Mouse (Mus musculus): Measurements from ENCODE around the gene Tlx2. TPM values are rescaled to one million over a fixed set of nuclear protein-coding genes. Genes with fewer than 3 reads are reported as not detected.

The Tlx2 gene
- polyA plus RNA-seq, 1 experiment from 2014 or later = 30.4 TPM

DNA sequence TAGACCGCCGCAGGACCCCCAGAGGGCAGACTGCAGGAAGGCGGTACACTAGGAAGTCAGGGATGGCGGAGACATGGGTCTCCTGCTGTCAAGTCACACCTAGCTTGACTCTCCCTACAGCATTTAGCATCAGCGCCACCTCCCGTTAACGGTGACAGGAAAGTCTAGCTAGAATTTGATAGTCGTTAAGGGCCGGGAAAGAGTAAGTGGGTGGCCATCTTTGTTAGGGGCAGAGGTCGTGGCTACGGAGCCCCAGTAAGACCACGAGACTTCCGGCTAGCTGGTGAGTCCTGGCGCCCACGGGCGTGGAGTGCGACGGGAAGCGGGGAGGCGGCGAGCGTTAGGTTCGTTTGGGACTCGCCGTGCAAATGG lies 31.2 kb upstream of the Tlx2 start, which contains the start of the genes Ccdc142 and Gm42688:
Gene Ccdc142, plus strand, starts transcription at position 286 of the 372 bp plus-strand sequence.
Gene Gm42688, plus strand, starts transcription at position 302 of the 372 bp plus-strand sequence.
- Histone ChIP-seq H3K27me3 (ENCODE audit: control insufficient read depth, insufficient read depth, low read length) (0 out of 2 replicates have a peak, but pooled peaks cover 2% of the 10 kb centered on the region), H3K4me2 (ENCODE audit: low read depth) (peak within 1 kb of the TSS; percentile 98), H3K9ac (ENCODE audit: low read length) (peak within 1 kb of the TSS; percentile 83), H3K27ac (ENCODE audit: low read depth, low read length) (peak within 1 kb of the TSS; percentile 70), H3K4me3 (ENCODE audit: low read depth, low read length) (peak within 1 kb of the TSS; percentile 70), H3K9me3 (ENCODE audit: control insufficient read depth, low read length) (no peaks in the 10 kb centered on the region), H3K4me1 (ENCODE audit: control insufficient read depth, insufficient read depth, low read length) (peaks cover 6% of the 10 kb centered on the region), H3K36me3 (ENCODE audit: control insufficient read depth, insufficient read depth, low read length) (no peaks in the 10 kb centered on the region)
- peak; percentile 82 for ATAC-seq (ENCODE audit: insufficient read depth, low FRiP score, low TSS enrichment)
- WGBS = under 1% methylated on average over 25 of the region's 25 CpGs
- peak; percentile 88 for DNase-seq (ENCODE audit: low spot score)

DNA sequence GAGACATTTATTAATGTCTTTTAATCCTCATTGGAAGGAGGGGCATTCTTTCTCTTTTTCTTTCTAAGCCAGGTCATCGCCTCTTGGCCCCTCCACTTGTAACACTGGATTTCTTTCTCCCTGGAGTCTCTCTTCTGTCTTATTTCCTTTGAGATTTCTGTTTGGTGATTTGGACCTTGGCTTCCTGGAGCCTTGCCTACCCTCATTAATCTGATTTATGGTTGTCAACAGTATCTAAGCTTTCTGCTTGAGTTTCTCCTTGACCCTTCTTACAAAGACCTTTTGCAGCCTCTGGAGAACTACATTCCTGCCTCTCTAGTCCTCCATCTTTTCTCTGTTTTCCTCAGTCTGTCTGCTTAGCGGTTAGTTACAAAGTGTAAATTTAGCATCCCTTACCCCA lies 28.3 kb upstream of the Tlx2 start:
- H3K4me1 ChIP-seq (ENCODE audit: control insufficient read depth, insufficient read depth, low read length) = peaks cover 6% of the 10 kb centered on the region
- DNase-seq (ENCODE audit: low spot score) (no peak), ATAC-seq (ENCODE audit: insufficient read depth, low FRiP score, low TSS enrichment) (no peak)
- 74% methylated on average over 2 of the region's 2 CpGs for WGBS
- H3K9me3 ChIP-seq (ENCODE audit: control insufficient read depth, low read length) = no peaks in the 10 kb centered on the region
- H3K36me3 ChIP-seq (ENCODE audit: control insufficient read depth, insufficient read depth, low read length) = no peaks in the 10 kb centered on the region
- no peak overlapping the region for H3K4me3 ChIP-seq (ENCODE audit: low read depth, low read length)
- no peak overlapping the region for H3K4me2 ChIP-seq (ENCODE audit: low read depth)
- no peak overlapping the region for H3K27ac ChIP-seq (ENCODE audit: low read depth, low read length)
- no peak overlapping the region for H3K9ac ChIP-seq (ENCODE audit: low read length)
- 0 out of 2 replicates have a peak, but pooled peaks cover 2% of the 10 kb centered on the region for H3K27me3 ChIP-seq (ENCODE audit: control insufficient read depth, insufficient read depth, low read length)

GRCm38 (mm10) chr6:83095968-83096367 lies 25.9 kb upstream of the Tlx2 start:
- Histone ChIP-seq H3K9me3 (ENCODE audit: control insufficient read depth, low read length) (no peaks in the 10 kb centered on the region), H3K4me3 (ENCODE audit: low read depth, low read length) (no peak overlapping the region), H3K4me2 (ENCODE audit: low read depth) (no peak overlapping the region), H3K27me3 (ENCODE audit: control insufficient read depth, insufficient read depth, low read length) (no peaks in the 10 kb centered on the region), H3K4me1 (ENCODE audit: control insufficient read depth, insufficient read depth, low read length) (no peaks in the 10 kb centered on the region), H3K36me3 (ENCODE audit: control insufficient read depth, insufficient read depth, low read length) (no peaks in the 10 kb centered on the region), H3K27ac (ENCODE audit: low read depth, low read length) (no peak overlapping the region), H3K9ac (ENCODE audit: low read length) (no peak overlapping the region)
- WGBS = 51% methylated on average over 6 of the region's 6 CpGs
- DNase-seq (ENCODE audit: low spot score) (no peak), ATAC-seq (ENCODE audit: insufficient read depth, low FRiP score, low TSS enrichment) (no peak)

GRCm38 (mm10) chr6:83092416-83093127 lies 22.5 kb upstream of the Tlx2 start:
- Histone ChIP-seq H3K27ac (ENCODE audit: low read depth, low read length) (no peak overlapping the region), H3K4me3 (ENCODE audit: low read depth, low read length) (no peak overlapping the region), H3K9me3 (ENCODE audit: control insufficient read depth, low read length) (no peaks in the 10 kb centered on the region), H3K27me3 (ENCODE audit: control insufficient read depth, insufficient read depth, low read length) (peaks cover 19% of the 10 kb centered on the region), H3K4me2 (ENCODE audit: low read depth) (no peak overlapping the region), H3K36me3 (ENCODE audit: control insufficient read depth, insufficient read depth, low read length) (no peaks in the 10 kb centered on the region), H3K9ac (ENCODE audit: low read length) (no peak overlapping the region), H3K4me1 (ENCODE audit: control insufficient read depth, insufficient read depth, low read length) (no peaks in the 10 kb centered on the region)
- WGBS = 41% methylated on average over 6 of the region's 6 CpGs
- no peak for DNase-seq (ENCODE audit: low spot score)
- ATAC-seq (ENCODE audit: insufficient read depth, low FRiP score, low TSS enrichment) = no peak

- Histone ChIP-seq H3K4me1 (ENCODE audit: control insufficient read depth, insufficient read depth, low read length) (peaks cover 8% of the 10 kb centered on the region; the same call in 1 of the 2 replicates), H3K27me3 (ENCODE audit: control insufficient read depth, insufficient read depth, low read length) (peaks cover 62% of the 10 kb centered on the region), H3K4me2 (ENCODE audit: low read depth) (peak overlapping the region; percentile 31), H3K27ac (ENCODE audit: low read depth, low read length) (no peak overlapping the region), H3K36me3 (ENCODE audit: control insufficient read depth, insufficient read depth, low read length) (no peaks in the 10 kb centered on the region), H3K4me3 (ENCODE audit: low read depth, low read length) (no peak overlapping the region), H3K9me3 (ENCODE audit: control insufficient read depth, low read length) (no peaks in the 10 kb centered on the region), H3K9ac (ENCODE audit: low read length) (no peak overlapping the region)
- DNase-seq (ENCODE audit: low spot score) = no peak
- 7% methylated on average over 9 of the region's 9 CpGs for whole genome bisulfite sequencing
- ATAC-seq (ENCODE audit: insufficient read depth, low FRiP score, low TSS enrichment) = no peak
Measured at GRCm38 (mm10) chr6:83087926-83088260, 17.8 kb upstream of the Tlx2 start.

DNA sequence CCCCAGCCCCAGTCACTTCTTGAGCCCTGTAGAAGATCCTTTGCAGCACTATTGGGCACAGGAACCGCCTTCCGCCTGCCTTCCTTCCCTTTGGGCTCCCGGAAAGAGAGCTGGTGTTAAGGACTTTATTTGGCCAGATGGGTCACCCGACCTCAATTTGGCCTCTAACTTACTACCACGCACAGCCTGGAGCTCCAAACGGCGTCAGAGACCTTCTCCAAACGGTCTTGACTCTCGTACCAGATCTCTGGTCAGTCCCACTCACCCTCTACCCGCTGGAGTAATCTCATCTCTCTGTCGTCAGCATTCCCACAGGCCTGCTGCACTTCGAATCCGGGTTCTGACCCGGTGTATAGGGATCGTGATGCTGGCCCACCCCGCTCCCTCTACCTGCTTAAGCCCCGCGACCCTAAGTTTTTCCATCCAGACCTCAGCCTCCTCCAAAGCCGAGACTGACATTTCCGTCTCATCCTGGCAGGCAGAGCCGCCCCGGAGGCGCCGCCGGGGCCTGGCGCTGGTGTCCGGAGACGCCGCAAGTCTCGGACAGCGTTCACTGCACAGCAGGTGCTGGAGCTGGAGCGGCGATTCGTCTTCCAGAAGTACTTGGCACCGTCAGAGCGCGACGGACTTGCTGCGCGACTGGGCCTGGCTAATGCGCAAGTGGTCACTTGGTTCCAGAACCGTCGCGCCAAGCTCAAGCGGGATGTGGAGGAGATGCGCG lies 17.3 kb upstream of the Tlx2 start:
- WGBS = 1% methylated on average over 47 of the region's 47 CpGs
- Histone ChIP-seq H3K27me3 (ENCODE audit: control insufficient read depth, insufficient read depth, low read length) (peaks cover 62% of the 10 kb centered on the region), H3K4me2 (ENCODE audit: low read depth) (peak overlapping the region; percentile 31), H3K4me3 (ENCODE audit: low read depth, low read length) (peak overlapping the region; percentile 19; the same call in 1 of the 2 replicates), H3K27ac (ENCODE audit: low read depth, low read length) (no peak overlapping the region), H3K9ac (ENCODE audit: low read length) (no peak overlapping the region), H3K9me3 (ENCODE audit: control insufficient read depth, low read length) (no peaks in the 10 kb centered on the region), H3K4me1 (ENCODE audit: control insufficient read depth, insufficient read depth, low read length) (peaks cover 8% of the 10 kb centered on the region; the same call in 1 of the 2 replicates), H3K36me3 (ENCODE audit: control insufficient read depth, insufficient read depth, low read length) (no peaks in the 10 kb centered on the region)
- ATAC-seq (ENCODE audit: insufficient read depth, low FRiP score, low TSS enrichment) = no peak
- peak; percentile 56 for DNase-seq (ENCODE audit: low spot score)

GRCm38 (mm10) chr6:83086121-83087035 lies 16.3 kb upstream of the Tlx2 start, which contains the start of gene Lbx2:
Lbx2 (plus strand) TSS chr6:83086367.
- WGBS = 2% methylated on average over 42 of the region's 42 CpGs
- Histone ChIP-seq H3K27ac (ENCODE audit: low read depth, low read length) (no peak within 1 kb of the TSS), H3K36me3 (ENCODE audit: control insufficient read depth, insufficient read depth, low read length) (no peaks in the 10 kb centered on the region; the same call in 1 of the 2 replicates), H3K9ac (ENCODE audit: low read length) (0 out of 2 replicates have a peak within 1 kb of the TSS, but pooled peaks have one; percentile 11), H3K4me1 (ENCODE audit: control insufficient read depth, insufficient read depth, low read length) (peaks cover 8% of the 10 kb centered on the region; the same call in 1 of the 2 replicates), H3K4me2 (ENCODE audit: low read depth) (peak within 1 kb of the TSS; percentile 31; the same call in 1 of the 2 replicates), H3K9me3 (ENCODE audit: control insufficient read depth, low read length) (no peaks in the 10 kb centered on the region), H3K27me3 (ENCODE audit: control insufficient read depth, insufficient read depth, low read length) (peaks cover 62% of the 10 kb centered on the region), H3K4me3 (ENCODE audit: low read depth, low read length) (peak within 1 kb of the TSS; percentile 19; the same call in 1 of the 2 replicates)
- DNase-seq (ENCODE audit: low spot score) (no peak), ATAC-seq (ENCODE audit: insufficient read depth, low FRiP score, low TSS enrichment) (no peak)

DNA sequence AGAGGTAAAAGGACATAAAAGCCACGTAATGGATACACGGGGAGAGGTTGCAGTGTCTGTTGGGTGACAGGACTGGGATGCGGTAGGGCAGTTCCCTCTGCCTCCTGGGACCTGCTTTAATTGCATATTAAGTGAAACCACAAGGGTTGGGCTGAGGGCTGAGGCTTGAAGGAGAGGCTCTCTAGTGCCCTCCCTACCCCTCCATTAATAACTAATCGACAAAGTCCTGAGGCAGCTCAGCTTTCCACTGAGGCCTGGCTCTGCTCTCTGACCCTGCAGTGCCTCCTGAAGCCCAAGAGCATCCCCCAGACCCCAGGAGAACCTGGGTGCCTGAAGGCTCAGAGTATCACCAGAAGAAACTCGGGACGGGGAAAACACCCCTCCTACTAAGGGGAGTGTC lies 14.4 kb upstream of the Tlx2 start:
- WGBS = 6% methylated on average over 6 of the region's 6 CpGs
- Histone ChIP-seq H3K4me2 (ENCODE audit: low read depth) (no peak overlapping the region), H3K27ac (ENCODE audit: low read depth, low read length) (no peak overlapping the region), H3K27me3 (ENCODE audit: control insufficient read depth, insufficient read depth, low read length) (peaks cover 59% of the 10 kb centered on the region), H3K36me3 (ENCODE audit: control insufficient read depth, insufficient read depth, low read length) (no peaks in the 10 kb centered on the region; the same call in 1 of the 2 replicates), H3K9ac (ENCODE audit: low read length) (no peak overlapping the region), H3K4me1 (ENCODE audit: control insufficient read depth, insufficient read depth, low read length) (peaks cover 8% of the 10 kb centered on the region; the same call in 1 of the 2 replicates), H3K9me3 (ENCODE audit: control insufficient read depth, low read length) (no peaks in the 10 kb centered on the region), H3K4me3 (ENCODE audit: low read depth, low read length) (no peak overlapping the region)
- DNase-seq (ENCODE audit: low spot score) (no peak), ATAC-seq (ENCODE audit: insufficient read depth, low FRiP score, low TSS enrichment) (no peak)

Data from neural tube, embryonic 11.5 days (tissue).